Mouse (Mus musculus) heart, adult 2 months (tissue): ENCODE results near the gene Vsx2. TPM values are rescaled to one million over a fixed set of nuclear protein-coding genes. Genes with fewer than 3 reads are reported as not detected.
A peak's percentile ranks its signal among the peaks of the same experiment; 100 is the strongest.

Experiments
- DNase-seq, 2 experiments: peaks; one replicate each; pipeline ENCODE4 v3.0.0; 2021
- H3K27ac ChIP-seq: fragments of 200-600 bp; 2 replicates; pipeline ENCODE4 v1.8.1; 2022
- H3K27me3 ChIP-seq: fragments of 200-500 bp; 2 replicates; pipeline ENCODE4 v1.6.1; 2012; ENCODE audit warnings: mild to moderate bottlenecking, low read length, inconsistent platforms, mixed read lengths; ENCODE audit not compliant: control insufficient read depth, insufficient read depth
- H3K36me3 ChIP-seq: fragments of 200-500 bp; 2 replicates; pipeline ENCODE4 v1.6.1; 2012; ENCODE audit warnings: low read length, inconsistent platforms; ENCODE audit not compliant: control insufficient read depth, insufficient read depth
- H3K4me1 ChIP-seq: fragments of 200-500 bp; 2 replicates; pipeline ENCODE4 v1.6.1; 2011; ENCODE audit warnings: low read length; ENCODE audit not compliant: control insufficient read depth, insufficient read depth
- H3K4me3 ChIP-seq: fragments of 200-600 bp; 2 replicates; pipeline ENCODE4 v1.8.1; 2022
- H3K79me2 ChIP-seq: fragments of 200-500 bp; replicated peaks from 2 replicates; pipeline ENCODE4 v1.6.1; 2012; ENCODE audit warnings: mild to moderate bottlenecking, inconsistent platforms, low read length, moderate library complexity, mixed read lengths; ENCODE audit not compliant: control insufficient read depth, insufficient read depth
- H3K9ac ChIP-seq: fragments of 200-500 bp; 2 replicates; pipeline ENCODE4 v1.6.1; 2012; ENCODE audit warnings: low read depth, mild to moderate bottlenecking, control low read depth, inconsistent platforms, low read length, mixed read lengths
- CTCF ChIP-seq: fragments of 200-600 bp; IDR thresholded peaks from 2 replicates; pipeline ENCODE4 v1.8.1; 2022; ENCODE audit warnings: antibody characterized with exemption, mild to moderate bottlenecking, moderate library complexity
- EP300 ChIP-seq: fragments of 200-500 bp; IDR thresholded peaks from 2 replicates; pipeline ENCODE4 v1.6.1; 2011; ENCODE audit warnings: low read depth, low read length, control low read depth; ENCODE audit not compliant: insufficient read depth
- POLR2A ChIP-seq: fragments of 200-500 bp; IDR thresholded peaks from 2 replicates; pipeline ENCODE4 v1.6.1; 2011; ENCODE audit warnings: mild to moderate bottlenecking, low read depth, low read length, control low read depth; ENCODE audit not compliant: insufficient read depth
- WGBS: fragments of 180-500 bp; shearing (Covaris S2); methylation state at CpG from one replicate; pipeline ENCODE4 v1.1.7; 2018; 5-methylcytosine and 5-hydroxymethylcytosine counted together
- intact Hi-C: fragments of 180-260 bp; cut with DNase I; formaldehyde crosslinking; loops from one replicate; pipeline ENCODE4 v1.15.1; 2025
- polyA plus RNA-seq: library from polyadenylated mRNA; depleted of rRNA; stranded (reverse); fragments of >200 nt; gene quantifications from 2 replicates; pipeline ENCODE4 v1.2.3, GENCODE M21; 2012
- total RNA-seq, 2 experiments: library from RNA; stranded (reverse); gene quantifications; 2 replicates each; pipeline ENCODE4 v1.2.3; 2021

The Vsx2 gene
- total and polyA plus RNA-seq, 3 experiments, result not detected

DNA sequence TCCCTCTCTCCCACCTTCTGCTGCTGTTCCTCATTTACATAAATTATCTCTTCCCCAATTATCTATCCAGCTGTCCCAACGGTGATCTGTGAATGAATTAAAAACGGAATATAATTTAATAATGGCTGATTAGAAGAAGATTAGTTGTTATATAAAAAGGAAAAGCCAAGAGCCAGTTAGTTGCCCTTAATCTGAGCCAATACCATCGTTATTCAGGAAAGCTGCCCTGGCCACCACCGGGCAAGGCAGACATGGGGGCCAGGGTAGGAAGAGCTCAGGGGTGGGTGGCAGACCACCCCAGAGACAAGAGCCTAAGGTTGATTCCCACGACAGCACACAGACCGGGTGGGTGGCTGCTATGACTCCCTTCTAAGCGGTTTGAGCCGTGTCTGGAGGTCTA, 21.3 kb upstream of the Vsx2 start:
- Histone ChIP-seq H3K36me3 (no peaks in the 10 kb centered on the region), H3K79me2 (no peaks in the 10 kb centered on the region), H3K4me3 (no peak overlapping the region), H3K27me3 (no peaks in the 10 kb centered on the region), H3K9ac (no peak overlapping the region), H3K27ac (no peak overlapping the region), H3K4me1 (no peaks in the 10 kb centered on the region)
- no peak for DNase-seq
- TF ChIP-seq POLR2A (no peak), EP300 (no peak), CTCF (no peak)
- intact Hi-C loops, result loop anchor here (5.0 kb wide), 2 partner anchors 39 to 81 kb away; no protein-coding TSS in a partner anchor
- 48% methylated on average over 8 of the region's 8 CpGs for WGBS

DNA sequence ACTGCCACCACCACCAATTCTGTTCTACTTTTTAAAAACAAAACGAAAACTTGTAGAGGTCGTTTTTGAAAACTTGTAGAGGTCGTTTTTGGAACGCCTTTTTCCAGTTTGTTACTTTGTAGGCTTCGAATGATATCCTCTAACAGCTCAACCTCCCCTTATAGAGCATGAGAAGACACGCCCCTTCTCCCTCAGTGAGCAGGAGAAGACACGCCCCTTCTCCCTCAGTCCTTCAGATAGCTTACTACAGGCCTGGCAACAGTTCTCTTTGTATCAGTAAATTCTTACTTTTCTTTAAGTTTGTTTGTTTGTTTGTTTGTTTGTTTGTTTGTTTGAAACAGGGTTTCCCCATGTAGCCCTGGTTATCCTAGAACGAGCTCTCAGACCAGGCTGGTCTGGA, 14.3 kb upstream of the Vsx2 start:
- H3K4me1 ChIP-seq, result no peaks in the 10 kb centered on the region
- no peak overlapping the region for H3K4me3 ChIP-seq
- no peaks in the 10 kb centered on the region for H3K27me3 ChIP-seq
- 66% methylated on average over 8 of the region's 8 CpGs for WGBS
- intact Hi-C loops, result no loop called here
- TF ChIP-seq EP300, result no peak
- TF ChIP-seq CTCF, result no peak
- TF ChIP-seq POLR2A, result no peak
- no peaks in the 10 kb centered on the region for H3K79me2 ChIP-seq
- H3K36me3 ChIP-seq, result no peaks in the 10 kb centered on the region
- no peak overlapping the region for H3K9ac ChIP-seq
- H3K27ac ChIP-seq, result no peak overlapping the region
- DNase-seq, result no peak

DNA sequence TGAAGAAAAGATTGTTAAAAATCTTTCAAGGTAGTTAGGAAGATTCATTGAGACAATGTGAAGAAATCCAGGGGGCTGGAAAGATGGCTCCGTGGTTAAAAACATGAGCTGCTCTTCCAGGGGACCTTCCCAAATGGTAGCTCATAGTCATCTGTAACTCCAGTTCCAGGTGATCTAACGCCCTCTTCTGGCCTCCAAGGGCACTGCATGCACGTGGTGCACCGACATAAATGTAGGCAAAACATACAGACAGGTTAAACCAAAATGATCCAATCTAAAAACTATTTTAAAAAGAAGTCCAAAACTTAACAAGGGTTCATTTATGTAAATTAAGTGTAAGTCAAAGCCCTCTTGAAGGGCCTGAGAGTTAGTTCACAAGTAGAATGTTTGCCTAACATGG, 7.0 kb upstream of the Vsx2 start:
- Histone ChIP-seq H3K27me3 (peaks cover 3% of the 10 kb centered on the region; the same call in 1 of the 2 replicates), H3K27ac (no peak overlapping the region), H3K36me3 (no peaks in the 10 kb centered on the region), H3K9ac (no peak overlapping the region), H3K79me2 (no peaks in the 10 kb centered on the region), H3K4me3 (no peak overlapping the region), H3K4me1 (no peaks in the 10 kb centered on the region)
- TF ChIP-seq EP300, result no peak
- peak; percentile 25; the same call in 1 of the 2 replicates for TF ChIP-seq CTCF
- 53% methylated on average over 4 of the region's 4 CpGs for WGBS
- DNase-seq, result no peak
- intact Hi-C loops, result no loop called here

DNA sequence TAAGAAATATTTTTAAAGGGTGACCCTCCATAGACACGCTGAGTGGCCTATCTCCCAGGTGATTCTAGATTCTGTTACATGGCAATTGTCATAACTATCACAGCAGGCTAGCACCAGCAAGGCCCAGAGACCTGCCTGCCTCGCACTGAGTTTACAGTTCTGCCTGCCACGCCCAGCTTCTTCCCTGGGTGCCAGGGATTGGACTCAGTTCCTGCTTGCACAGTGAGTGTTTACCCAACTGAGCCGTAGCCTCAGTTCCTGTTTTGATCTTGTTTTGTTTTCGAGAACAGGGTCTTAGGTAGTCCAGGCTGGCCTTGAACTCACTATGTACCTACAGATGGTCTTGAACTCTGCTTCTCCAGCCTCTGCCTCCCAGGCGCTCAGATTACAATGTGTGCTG, 2.0 kb upstream of the Vsx2 start:
- H3K4me3 ChIP-seq, result no peak overlapping the region
- DNase-seq, result no peak
- no peaks in the 10 kb centered on the region for H3K79me2 ChIP-seq
- H3K4me1 ChIP-seq, result no peaks in the 10 kb centered on the region
- no peak overlapping the region for H3K9ac ChIP-seq
- TF ChIP-seq CTCF (no peak), POLR2A (no peak), EP300 (no peak)
- intact Hi-C loops, result no loop called here
- 77% methylated on average over 6 of the region's 6 CpGs for WGBS
- H3K36me3 ChIP-seq, result no peaks in the 10 kb centered on the region
- H3K27me3 ChIP-seq, result peaks cover 27% of the 10 kb centered on the region
- no peak overlapping the region for H3K27ac ChIP-seq

DNA sequence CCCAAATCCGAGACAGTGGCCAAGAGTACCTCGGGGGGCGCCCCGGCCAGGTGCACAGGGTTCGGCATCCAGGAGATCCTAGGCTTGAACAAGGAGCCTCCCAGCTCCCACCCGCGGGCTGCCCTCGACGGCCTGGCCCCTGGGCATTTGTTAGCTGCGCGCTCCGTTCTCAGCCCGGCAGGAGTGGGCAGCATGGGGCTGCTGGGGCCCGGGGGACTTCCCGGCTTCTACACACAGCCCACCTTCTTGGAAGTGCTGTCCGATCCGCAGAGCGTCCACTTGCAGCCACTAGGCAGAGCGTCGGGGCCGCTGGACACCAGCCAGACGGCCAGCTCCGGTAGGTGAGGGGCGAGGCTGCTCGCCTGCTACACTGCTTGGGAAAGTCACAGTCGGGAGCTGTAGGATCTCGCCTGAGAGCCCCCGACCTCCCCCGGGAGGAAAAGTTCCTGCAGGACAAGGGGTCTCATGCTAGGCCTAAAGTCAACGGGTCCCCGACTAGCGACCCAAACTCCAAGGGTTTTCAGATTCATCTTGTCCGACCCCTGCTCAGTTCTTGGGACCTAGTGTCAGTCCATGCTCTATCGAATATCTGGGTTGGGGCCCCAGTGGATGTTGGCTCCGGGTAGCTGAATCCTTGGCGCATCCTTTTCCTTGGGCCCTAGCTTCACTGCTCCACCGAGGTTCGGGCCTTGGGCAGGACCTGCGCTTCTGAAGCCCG, 573 bp downstream of the Vsx2 start:
- WGBS, result 4% methylated on average over 40 of the region's 40 CpGs
- Histone ChIP-seq H3K4me3 (no peak overlapping the region), H3K79me2 (no peaks in the 10 kb centered on the region), H3K9ac (no peak overlapping the region), H3K27ac (no peak overlapping the region), H3K36me3 (no peaks in the 10 kb centered on the region), H3K4me1 (no peaks in the 10 kb centered on the region), H3K27me3 (peaks cover 33% of the 10 kb centered on the region)
- DNase-seq, result no peak
- no peak for TF ChIP-seq CTCF
- no peak for TF ChIP-seq EP300
- TF ChIP-seq POLR2A, result no peak
- intact Hi-C loops, result no loop called here

DNA sequence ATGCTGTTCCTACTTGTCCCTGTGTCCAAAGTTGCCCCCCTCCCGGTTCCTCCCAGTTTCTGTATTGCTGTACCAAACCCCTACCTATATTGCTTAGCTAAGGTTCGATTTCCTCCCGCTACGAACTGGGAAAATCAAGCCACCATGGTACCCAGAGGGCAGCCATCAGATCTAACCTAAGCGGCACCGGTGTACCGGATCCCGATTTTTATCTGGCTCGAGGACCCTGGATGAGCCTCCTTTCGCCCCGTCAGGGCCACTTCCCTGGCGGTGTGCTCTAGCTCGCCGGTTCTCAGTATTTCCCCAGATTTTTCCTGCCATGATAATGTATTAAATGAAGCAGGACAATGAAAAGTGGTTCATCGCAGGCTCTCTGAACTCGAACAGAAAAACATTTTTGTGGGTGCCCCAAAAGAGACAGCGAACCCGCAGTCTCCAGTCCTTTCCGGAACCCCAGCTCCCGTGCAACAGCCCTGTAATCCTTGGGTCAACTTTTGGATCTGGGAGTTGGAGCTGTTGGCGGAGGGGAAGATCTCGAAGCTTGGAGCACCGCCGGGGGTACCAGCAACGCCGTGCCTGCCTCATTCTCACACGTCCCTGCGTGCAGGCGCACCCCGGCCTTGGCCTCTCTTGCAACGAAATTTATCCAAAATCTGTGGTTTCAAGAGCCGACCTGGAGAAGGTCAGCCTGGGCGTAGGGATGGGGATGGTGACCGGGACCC, 1.3 kb downstream of the Vsx2 start:
- no peaks in the 10 kb centered on the region for H3K79me2 ChIP-seq
- 6% methylated on average over 34 of the region's 34 CpGs for WGBS
- H3K27me3 ChIP-seq, result peaks cover 33% of the 10 kb centered on the region
- no peaks in the 10 kb centered on the region for H3K36me3 ChIP-seq
- H3K27ac ChIP-seq, result no peak overlapping the region
- no peak for TF ChIP-seq POLR2A
- DNase-seq, result no peak
- intact Hi-C loops, result no loop called here
- no peak overlapping the region for H3K4me3 ChIP-seq
- no peaks in the 10 kb centered on the region for H3K4me1 ChIP-seq
- no peak overlapping the region for H3K9ac ChIP-seq
